Mouse (Mus musculus) stomach, embryonic 15.5 days (tissue): ENCODE data around the gene Il22. TPM values are rescaled to one million over a fixed set of nuclear protein-coding genes. Genes with fewer than 3 reads are reported as not detected.
"Not testable (repeated sequence)": the region's sequence is repeated elsewhere in the genome, so short reads cannot be mapped to it uniquely, and the experiment has no call there.

Experiments used
- ATAC-seq: fragments of 200-750 bp; cut with Nextera tagmentation; 2 replicates; pipeline ENCODE4 v1.8.0; 2017; ENCODE audit warnings: low read depth, moderate number of reproducible peaks, moderate TSS enrichment; ENCODE audit not compliant: insufficient read depth, low FRiP score
- H3K27ac ChIP-seq: fragments of 300-500 bp; sonication (generic); 2 replicates; pipeline ENCODE4 v1.5.1; 2015; ENCODE audit warnings: mild to moderate bottlenecking, inconsistent platforms
- H3K27me3 ChIP-seq: fragments of 300-500 bp; sonication (generic); replicated peaks from 2 replicates; pipeline ENCODE4 v1.6.1; 2015; ENCODE audit warnings: inconsistent platforms
- H3K36me3 ChIP-seq: fragments of 300-500 bp; sonication (generic); 2 replicates; pipeline ENCODE4 v1.6.1; 2015; ENCODE audit warnings: inconsistent platforms
- H3K4me1 ChIP-seq: fragments of 300-500 bp; sonication (generic); 2 replicates; pipeline ENCODE4 v1.6.1; 2015; ENCODE audit warnings: inconsistent platforms
- H3K4me2 ChIP-seq: fragments of 300-500 bp; sonication (generic); 2 replicates; pipeline ENCODE4 v1.6.1; 2015; ENCODE audit warnings: mild to moderate bottlenecking, inconsistent platforms
- H3K4me3 ChIP-seq: fragments of 300-500 bp; sonication (generic); replicated peaks from 2 replicates; pipeline ENCODE4 v1.5.1; 2015; ENCODE audit warnings: inconsistent platforms
- H3K9ac ChIP-seq: fragments of 300-500 bp; sonication (generic); 2 replicates; pipeline ENCODE4 v1.6.1; 2015; ENCODE audit warnings: inconsistent platforms
- H3K9me3 ChIP-seq: fragments of 300-500 bp; sonication (generic); 2 replicates; pipeline ENCODE4 v1.6.1; 2016; ENCODE audit warnings: inconsistent platforms
- WGBS: fragments of 180-500 bp; shearing (Covaris S2); methylation state at CpG from one replicate; pipeline ENCODE4 v1.1.7; 2015; 5-methylcytosine and 5-hydroxymethylcytosine counted together
- polyA plus RNA-seq: library from polyadenylated mRNA; unstranded; fragments of >200 nt; fragmentation: Nextera tagmentation; extraction: Ambion mirVana; gene quantifications from 2 replicates; pipeline ENCODE4 v1.2.1, GENCODE M21; 2015

Il22 gene
- not detected in 2 replicates for polyA plus RNA-seq

- Histone ChIP-seq H3K27ac (no peak within 1 kb of the TSS), H3K4me3 (no peak within 1 kb of the TSS), H3K4me2 (no peak within 1 kb of the TSS), H3K9me3 (no peaks in the 10 kb centered on the region), H3K36me3 (no peaks in the 10 kb centered on the region), H3K27me3 (no peaks in the 10 kb centered on the region), H3K9ac (no peak within 1 kb of the TSS), H3K4me1 (no peaks in the 10 kb centered on the region)
- 88% methylated on average over 4 of the region's 4 CpGs for WGBS
- ATAC-seq: no peak
Measured at GRCm38 (mm10) chr10:118204642-118205041, at the start of gene Il22. TSS of gene Il22 (plus strand) at chr10:118204942.

DNA sequence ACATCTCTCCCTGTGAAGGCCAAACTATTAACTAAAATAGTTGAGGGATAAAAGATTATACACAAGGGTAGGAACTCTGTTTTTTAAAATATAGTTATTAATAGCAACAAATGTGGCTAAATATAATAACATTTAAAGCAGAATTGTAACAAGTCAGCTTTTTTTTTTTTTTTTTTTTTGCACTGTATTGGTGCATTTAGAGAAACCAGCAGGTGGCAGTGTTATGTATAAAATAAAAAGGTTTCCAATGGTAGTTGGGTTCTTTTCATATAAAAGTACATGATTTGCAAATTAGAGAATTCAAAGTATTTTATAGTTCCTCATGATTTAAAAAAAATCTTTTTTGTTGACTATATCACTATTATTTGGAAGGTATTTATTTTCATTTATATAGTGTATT lies 48.8 kb upstream of the Il22 start:
- Histone ChIP-seq H3K4me2 (no peak overlapping the region), H3K36me3 (peaks cover 7% of the 10 kb centered on the region; the same call in 1 of the 2 replicates), H3K4me3 (no peak overlapping the region), H3K9ac (no peak overlapping the region), H3K9me3 (no peaks in the 10 kb centered on the region), H3K4me1 (no peaks in the 10 kb centered on the region), H3K27ac (no peak overlapping the region), H3K27me3 (no peaks in the 10 kb centered on the region)
- ATAC-seq: no peak

DNA sequence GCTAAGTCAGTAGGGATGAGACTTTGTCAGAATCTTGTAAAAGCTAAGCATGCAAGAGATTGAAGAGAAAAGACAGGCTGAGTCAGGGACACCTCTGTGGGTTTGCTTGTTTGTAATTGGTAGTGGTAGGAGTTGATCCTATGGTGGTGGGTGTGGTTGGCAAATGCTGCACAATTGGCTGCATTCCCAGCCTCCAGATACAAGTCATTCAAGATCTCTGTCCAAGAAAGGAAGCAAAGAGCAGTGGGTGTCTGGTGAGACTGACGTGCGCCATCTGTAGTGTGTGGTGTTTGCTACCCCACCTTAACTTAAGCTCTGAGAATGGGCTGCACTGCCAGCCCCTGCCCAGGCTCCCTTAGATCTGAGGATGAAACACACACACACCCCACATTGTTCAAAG lies 43.6 kb upstream of the Il22 start:
- H3K36me3 ChIP-seq: peaks cover 7% of the 10 kb centered on the region; the same call in 1 of the 2 replicates
- no peak overlapping the region for H3K4me3 ChIP-seq
- no peaks in the 10 kb centered on the region for H3K27me3 ChIP-seq
- no peak for ATAC-seq
- no peak overlapping the region for H3K27ac ChIP-seq
- 79% methylated on average over 2 of the region's 2 CpGs for WGBS
- no peak overlapping the region for H3K9ac ChIP-seq
- H3K4me2 ChIP-seq: no peak overlapping the region
- no peaks in the 10 kb centered on the region for H3K4me1 ChIP-seq
- no peaks in the 10 kb centered on the region for H3K9me3 ChIP-seq

- H3K4me2 ChIP-seq: no peak overlapping the region
- no peaks in the 10 kb centered on the region for H3K4me1 ChIP-seq
- no peak overlapping the region for H3K4me3 ChIP-seq
- H3K27ac ChIP-seq: no peak overlapping the region
- H3K9ac ChIP-seq: no peak overlapping the region
- ATAC-seq: no peak
- 62% methylated on average over 12 of the region's 12 CpGs for WGBS
- H3K9me3 ChIP-seq: no peaks in the 10 kb centered on the region
- no peaks in the 10 kb centered on the region for H3K27me3 ChIP-seq
- no peaks in the 10 kb centered on the region for H3K36me3 ChIP-seq
Measured at GRCm38 (mm10) chr10:118169212-118169611, 35.5 kb upstream of the Il22 start.

GRCm38 (mm10) chr10:118172416-118172815 lies 32.3 kb upstream of the Il22 start:
- Histone ChIP-seq H3K27me3 (no peaks in the 10 kb centered on the region), H3K9ac (no peak overlapping the region), H3K36me3 (no peaks in the 10 kb centered on the region), H3K4me1 (no peaks in the 10 kb centered on the region), H3K9me3 (no peaks in the 10 kb centered on the region), H3K4me2 (no peak overlapping the region), H3K4me3 (no peak overlapping the region), H3K27ac (no peak overlapping the region)
- ATAC-seq: no peak
- WGBS: 74% methylated on average over 8 of the region's 8 CpGs

GRCm38 (mm10) chr10:118172876-118173275 lies 31.9 kb upstream of the Il22 start:
- no peaks in the 10 kb centered on the region for H3K36me3 ChIP-seq
- 92% methylated on average over 3 of the region's 3 CpGs for WGBS

DNA sequence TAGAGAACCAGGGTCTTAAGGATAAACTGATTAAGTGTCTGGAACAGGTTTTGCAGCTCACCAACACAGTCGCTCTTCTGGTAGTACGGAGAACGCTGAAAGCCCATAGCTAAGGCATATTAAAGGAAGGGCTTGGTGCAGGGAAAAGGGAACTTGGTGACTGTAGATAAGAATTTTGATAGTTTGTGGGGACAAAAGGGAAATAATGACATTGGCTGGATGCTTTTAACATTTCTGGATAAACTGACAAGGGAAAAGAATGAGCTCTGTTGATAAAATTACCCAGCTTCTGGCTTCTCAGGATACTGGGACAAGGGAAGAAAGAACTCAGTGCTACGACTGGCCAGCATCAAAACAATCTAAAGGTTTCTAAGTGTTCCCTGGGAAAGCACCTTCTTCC lies 29.2 kb upstream of the Il22 start:
- not testable (repeated sequence) for H3K4me3 ChIP-seq, H3K9me3 ChIP-seq, H3K4me2 ChIP-seq, ATAC-seq, H3K9ac ChIP-seq, H3K36me3 ChIP-seq, H3K27me3 ChIP-seq, H3K4me1 ChIP-seq, H3K27ac ChIP-seq
- WGBS: 69% methylated on average over 4 of the region's 4 CpGs

More at GRCm38 (mm10) chr10:118172876-118173275, 31.9 kb upstream of the Il22 start:
- no peak for ATAC-seq
- no peak overlapping the region for H3K9ac ChIP-seq
- no peak overlapping the region for H3K4me2 ChIP-seq
- H3K4me1 ChIP-seq: no peaks in the 10 kb centered on the region
- H3K4me3 ChIP-seq: no peak overlapping the region
- H3K27me3 ChIP-seq: no peaks in the 10 kb centered on the region
- no peaks in the 10 kb centered on the region for H3K9me3 ChIP-seq
- H3K27ac ChIP-seq: no peak overlapping the region

DNA sequence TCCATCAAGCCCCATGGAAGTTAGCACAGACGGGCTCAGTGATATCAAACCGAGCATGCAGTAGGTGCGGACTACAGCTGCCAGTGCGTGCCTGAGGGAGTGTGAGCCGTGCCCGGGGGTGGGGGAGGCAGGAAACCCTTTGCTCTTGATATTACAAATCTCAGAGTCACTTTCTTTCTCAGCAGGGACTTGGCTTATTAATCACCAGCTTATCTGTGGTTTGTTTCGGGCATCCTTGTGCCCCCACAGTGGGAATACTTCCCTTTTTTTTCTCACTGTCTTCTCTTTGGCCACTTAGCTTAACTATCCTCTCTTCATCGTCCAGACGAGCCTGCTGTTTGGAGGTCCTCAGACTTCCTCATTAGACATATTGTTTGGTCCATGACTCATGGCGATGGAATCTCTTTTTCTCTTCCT lies 26.0 kb upstream of the Il22 start:
- H3K27ac ChIP-seq: no peak overlapping the region
- H3K4me2 ChIP-seq: no peak overlapping the region
- H3K4me3 ChIP-seq: no peak overlapping the region
- H3K9ac ChIP-seq: no peak overlapping the region
- H3K36me3 ChIP-seq: no peaks in the 10 kb centered on the region
- no peaks in the 10 kb centered on the region for H3K27me3 ChIP-seq
- no peaks in the 10 kb centered on the region for H3K9me3 ChIP-seq
- no peak for ATAC-seq
- WGBS: 71% methylated on average over 10 of the region's 10 CpGs
- H3K4me1 ChIP-seq: no peaks in the 10 kb centered on the region

DNA sequence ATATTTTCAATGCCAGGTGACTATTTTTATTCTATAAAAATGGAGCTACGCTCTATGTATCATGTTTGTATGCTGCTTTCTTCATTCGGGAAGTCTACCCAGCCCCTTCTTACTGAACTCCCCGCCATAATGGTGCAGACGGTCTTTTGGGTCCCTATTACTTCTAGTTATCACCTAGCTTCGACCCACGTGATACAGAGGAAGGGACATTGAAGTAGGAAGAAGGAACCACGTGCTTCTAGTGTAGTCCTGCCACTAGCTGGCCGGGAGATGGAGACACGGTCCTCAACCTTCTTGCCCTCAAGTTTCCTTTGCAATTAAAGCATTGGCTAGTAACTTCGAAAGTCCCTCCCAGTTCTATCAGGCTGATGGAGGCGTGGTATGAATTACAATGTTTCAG lies 25.5 kb upstream of the Il22 start:
- no peak overlapping the region for H3K27ac ChIP-seq
- H3K36me3 ChIP-seq: no peaks in the 10 kb centered on the region
- H3K9me3 ChIP-seq: no peaks in the 10 kb centered on the region
- H3K4me1 ChIP-seq: no peaks in the 10 kb centered on the region
- no peak overlapping the region for H3K4me3 ChIP-seq
- 86% methylated on average over 11 of the region's 11 CpGs for WGBS
- H3K4me2 ChIP-seq: no peak overlapping the region
- no peak for ATAC-seq
- H3K9ac ChIP-seq: no peak overlapping the region
- H3K27me3 ChIP-seq: no peaks in the 10 kb centered on the region

DNA sequence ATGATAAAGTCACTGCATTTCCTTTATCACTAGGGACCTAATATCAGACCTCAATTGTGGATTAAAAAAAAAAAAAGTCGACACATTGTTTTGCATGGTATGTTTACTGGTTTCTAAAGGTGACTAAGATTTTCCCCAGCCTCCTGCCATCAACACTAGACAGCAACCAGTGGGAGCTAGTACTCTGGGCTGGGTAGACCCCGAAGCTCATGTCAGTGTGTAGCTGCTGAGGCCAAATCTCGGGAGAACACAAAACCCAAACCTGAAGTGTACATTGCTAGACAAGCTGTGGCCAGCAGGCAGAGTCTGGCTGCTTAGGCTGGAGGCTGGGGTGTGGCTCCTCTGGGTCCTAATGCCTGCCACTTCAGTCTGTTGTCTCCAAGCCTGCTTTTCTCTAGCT lies 9.6 kb upstream of the Il22 start:
- not testable (repeated sequence) for H3K27me3 ChIP-seq, H3K27ac ChIP-seq, H3K9me3 ChIP-seq, H3K9ac ChIP-seq, H3K4me2 ChIP-seq, H3K4me3 ChIP-seq, H3K4me1 ChIP-seq, ATAC-seq, H3K36me3 ChIP-seq
- 27% methylated on average over 3 of the region's 3 CpGs for WGBS

GRCm38 (mm10) chr10:118215719-118216393 lies 11.1 kb downstream of the Il22 start:
- not testable (repeated sequence) for H3K27me3 ChIP-seq, H3K9me3 ChIP-seq, ATAC-seq, H3K27ac ChIP-seq, H3K4me2 ChIP-seq, H3K4me1 ChIP-seq, H3K36me3 ChIP-seq, H3K9ac ChIP-seq, H3K4me3 ChIP-seq
- 63% methylated on average over 3 of the region's 4 CpGs for WGBS

DNA sequence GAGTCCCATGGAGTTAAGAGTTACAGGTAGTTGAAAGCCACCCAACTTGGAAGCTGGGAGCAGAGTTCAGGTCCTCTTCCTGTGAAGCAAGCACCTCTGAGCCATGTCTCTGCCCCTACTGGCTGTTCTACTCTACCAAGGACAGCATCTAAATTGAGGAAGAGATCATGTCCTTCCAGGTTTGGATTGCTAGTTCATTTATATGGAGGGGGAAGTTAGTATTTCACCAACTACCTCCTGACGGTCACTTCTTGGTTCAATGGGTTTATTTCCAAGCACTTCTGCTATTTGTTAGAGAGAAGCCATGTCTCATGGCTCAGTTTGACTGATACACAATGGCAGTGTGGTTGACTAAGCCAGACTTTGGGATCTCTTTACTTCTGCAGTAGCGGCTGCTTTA lies 22.9 kb downstream of the Il22 start:
- not testable (repeated sequence) for H3K36me3 ChIP-seq, H3K9ac ChIP-seq, H3K9me3 ChIP-seq, ATAC-seq, H3K4me3 ChIP-seq, H3K27ac ChIP-seq, H3K4me1 ChIP-seq, H3K4me2 ChIP-seq, H3K27me3 ChIP-seq
- WGBS: 100% methylated on average over 1 of the region's 2 CpGs

DNA sequence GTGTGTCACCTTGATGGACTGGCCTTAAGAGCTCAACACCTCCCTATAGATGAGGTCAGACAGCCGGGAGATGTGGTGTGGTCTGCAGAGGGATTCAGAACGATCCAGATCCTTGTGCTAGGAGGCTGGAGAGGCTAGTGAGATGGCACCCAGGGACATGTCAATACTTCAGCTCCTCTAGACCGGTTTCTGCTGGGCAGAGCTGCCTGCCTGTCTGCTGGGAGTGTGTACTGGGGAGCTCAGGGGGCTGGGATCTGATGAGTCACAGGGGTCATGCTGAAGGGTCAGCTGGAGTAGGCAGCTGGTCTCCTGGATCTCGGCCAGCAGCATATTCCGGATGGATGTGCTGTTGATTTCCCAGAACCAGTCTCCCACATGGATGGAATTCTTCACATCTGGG lies 27.9 kb downstream of the Il22 start:
- WGBS: no CpG with 5 or more reads among the region's 5 CpGs
- H3K4me3 ChIP-seq, H3K27ac ChIP-seq, H3K4me2 ChIP-seq, H3K9me3 ChIP-seq, H3K4me1 ChIP-seq, H3K36me3 ChIP-seq, H3K27me3 ChIP-seq, H3K9ac ChIP-seq, ATAC-seq: not testable (repeated sequence)
